Mouse (Mus musculus): Measurements from ENCODE around the gene H2-D1.

GRCm38 (mm10) chr17:35236390-35236746 lies 26.2 kb upstream of the H2-D1 start:
- TF ChIP-seq CTCF (IDR thresholded peaks at IDR 0.05; ENCODE audit: borderline replicate concordance, insufficient read depth, low read length) = peak; percentile 88
- 0 out of 2 replicates have a peak, but pooled peaks have one; percentile 28 for TF ChIP-seq POLR2A (IDR thresholded peaks at IDR 0.05; ENCODE audit: low read depth, low read length)
